Mouse (Mus musculus) gastrocnemius, adult 2 months (tissue): ENCODE measurements around the gene Mrpl27. TPM values are rescaled to one million over a fixed set of nuclear protein-coding genes. Genes with fewer than 3 reads are reported as not detected.
"Not testable (repeated sequence)": the region's sequence is repeated elsewhere in the genome, so short reads cannot be mapped to it uniquely, and the experiment has no call there.

Source experiments
- DNase-seq: peaks from one replicate; pipeline ENCODE4 v3.0.0; 2022
- H3K27ac ChIP-seq: fragments of 200-600 bp; 2 replicates; pipeline ENCODE4 v1.8.1; 2022; ENCODE audit warnings: mild to moderate bottlenecking
- H3K4me3 ChIP-seq: fragments of 200-600 bp; 2 replicates; pipeline ENCODE4 v1.8.1; 2022; ENCODE audit warnings: mild to moderate bottlenecking, moderate library complexity
- CTCF ChIP-seq: fragments of 200-600 bp; IDR thresholded peaks from 2 replicates; pipeline ENCODE4 v1.8.1; 2022; ENCODE audit warnings: antibody characterized with exemption, mild to moderate bottlenecking, moderate library complexity
- intact Hi-C: fragments of 180-260 bp; cut with DNase I; formaldehyde crosslinking; loops from one replicate; pipeline ENCODE4 v1.15.1; 2025
- total RNA-seq, 2 experiments: library from RNA; stranded (reverse); gene quantifications; 2 replicates each; pipeline ENCODE4 v1.2.3; 2021

Gene Mrpl27
- total RNA-seq, 2 experiments from 2014 or later = 50.4 to 59.8 TPM

- H3K4me3 ChIP-seq = peak within 1 kb of the TSS; percentile 96
- peak; percentile 95 for DNase-seq
- H3K27ac ChIP-seq = peak within 1 kb of the TSS; percentile 91
- intact Hi-C loops = no loop called here
- no peak for TF ChIP-seq CTCF
Measured at GRCm38 (mm10) chr11:94676754-94677606, 23.4 kb downstream of the Mrpl27 start, which contains the start of gene Xylt2. Gene Xylt2 (minus strand): TSS chr11:94677515.

DNA sequence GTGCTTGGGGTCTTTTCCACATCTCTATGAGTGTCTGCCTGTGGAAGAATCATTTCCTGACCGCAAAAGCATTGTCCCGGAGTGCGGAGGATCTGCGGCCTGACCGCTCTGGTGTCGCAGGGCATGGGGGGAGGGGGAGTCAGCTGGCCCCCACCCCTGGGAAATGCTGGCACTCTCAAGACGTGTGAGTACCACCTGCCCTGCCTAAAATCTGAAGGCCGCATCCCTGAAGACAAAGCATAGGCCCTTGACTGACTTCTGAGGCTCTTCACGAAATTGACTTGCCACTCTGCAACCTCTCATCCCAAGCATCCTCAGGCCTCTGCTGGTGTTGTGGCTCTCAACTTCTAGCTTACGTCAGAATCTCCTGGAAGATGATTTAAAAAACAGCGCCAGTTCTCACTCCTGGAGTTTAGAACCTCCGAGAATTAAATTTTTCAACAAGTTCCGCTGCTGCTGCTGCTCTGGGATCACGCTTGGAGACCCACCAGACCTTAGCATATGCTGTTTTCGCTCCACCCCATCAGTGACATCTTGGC lies 24.1 kb downstream of the Mrpl27 start:
- no peak for TF ChIP-seq CTCF
- Histone ChIP-seq H3K27ac (peak overlapping the region; percentile 91), H3K4me3 (peak overlapping the region; percentile 96)
- no peak for DNase-seq
- intact Hi-C loops = no loop called here

- TF ChIP-seq CTCF = peak; percentile 27; the same call in 1 of the 2 replicates
- intact Hi-C loops = no loop called here
Measured at GRCm38 (mm10) chr11:94680639-94681038, 27.1 kb downstream of the Mrpl27 start.

GRCm38 (mm10) chr11:94681640-94682039 lies 28.1 kb downstream of the Mrpl27 start:
- Histone ChIP-seq H3K4me3 (no peak overlapping the region), H3K27ac (no peak overlapping the region)
- no peak for TF ChIP-seq CTCF
- no peak for DNase-seq
- intact Hi-C loops = no loop called here

More at GRCm38 (mm10) chr11:94680639-94681038, 27.1 kb downstream of the Mrpl27 start:
- H3K4me3 ChIP-seq = no peak overlapping the region
- no peak overlapping the region for H3K27ac ChIP-seq
- DNase-seq = no peak

- no peak for TF ChIP-seq CTCF
- no peak for DNase-seq
- no peak overlapping the region for H3K27ac ChIP-seq
- H3K4me3 ChIP-seq = no peak overlapping the region
- intact Hi-C loops = no loop called here
Measured at GRCm38 (mm10) chr11:94682427-94682826, 28.9 kb downstream of the Mrpl27 start.

GRCm38 (mm10) chr11:94687178-94687577 lies 33.6 kb downstream of the Mrpl27 start:
- TF ChIP-seq CTCF = no peak
- no peak for DNase-seq
- intact Hi-C loops = no loop called here
- Histone ChIP-seq H3K4me3 (no peak overlapping the region), H3K27ac (no peak overlapping the region)

- intact Hi-C loops, H3K4me3 ChIP-seq, DNase-seq, H3K27ac ChIP-seq: not testable (repeated sequence)
Measured at GRCm38 (mm10) chr11:94692502-94692901, 38.9 kb downstream of the Mrpl27 start.

DNA sequence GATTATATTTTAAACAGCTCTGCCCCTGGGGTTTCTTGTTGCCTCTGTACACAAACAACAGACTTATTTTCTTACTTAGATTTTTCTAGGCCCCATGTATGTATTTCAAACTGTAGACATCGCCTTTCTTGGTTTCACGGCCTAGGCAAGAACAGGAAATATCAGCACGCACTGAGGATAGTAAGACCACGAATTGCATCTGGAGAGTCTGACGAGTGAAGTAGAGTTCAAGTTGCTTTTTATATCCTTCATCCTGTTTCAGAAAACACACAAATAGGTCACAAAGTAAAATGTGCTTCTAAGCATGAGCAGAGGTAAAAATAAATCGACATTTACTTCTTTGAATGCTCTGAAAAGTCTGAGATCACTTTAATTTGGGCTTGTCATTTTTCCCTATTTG lies 41.9 kb downstream of the Mrpl27 start:
- DNase-seq = no peak
- intact Hi-C loops = no loop called here
- H3K27ac ChIP-seq = no peak overlapping the region
- H3K4me3 ChIP-seq = no peak overlapping the region
- TF ChIP-seq CTCF = no peak

DNA sequence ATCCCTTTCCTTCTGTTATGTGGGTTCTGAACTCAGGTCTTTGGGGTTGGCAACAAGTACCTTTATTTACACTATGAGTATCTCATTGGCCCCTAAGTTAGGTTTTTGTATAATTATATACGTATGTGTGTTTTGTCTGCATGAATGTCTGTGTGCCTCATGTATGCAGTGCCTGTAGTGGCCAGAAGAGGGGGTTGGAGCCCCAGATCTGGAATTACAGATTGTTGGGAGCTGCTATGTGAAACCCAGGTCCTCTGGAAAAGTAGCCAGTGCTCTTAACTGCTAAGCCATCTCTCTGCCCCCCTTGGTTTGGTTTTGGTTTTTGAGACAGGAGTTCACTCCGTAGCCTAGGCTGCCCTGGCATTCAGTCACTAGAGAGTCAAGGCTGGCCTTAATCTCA lies 43.6 kb downstream of the Mrpl27 start:
- no peak for DNase-seq
- no peak for TF ChIP-seq CTCF
- intact Hi-C loops = no loop called here
- no peak overlapping the region for H3K4me3 ChIP-seq
- H3K27ac ChIP-seq = no peak overlapping the region

DNA sequence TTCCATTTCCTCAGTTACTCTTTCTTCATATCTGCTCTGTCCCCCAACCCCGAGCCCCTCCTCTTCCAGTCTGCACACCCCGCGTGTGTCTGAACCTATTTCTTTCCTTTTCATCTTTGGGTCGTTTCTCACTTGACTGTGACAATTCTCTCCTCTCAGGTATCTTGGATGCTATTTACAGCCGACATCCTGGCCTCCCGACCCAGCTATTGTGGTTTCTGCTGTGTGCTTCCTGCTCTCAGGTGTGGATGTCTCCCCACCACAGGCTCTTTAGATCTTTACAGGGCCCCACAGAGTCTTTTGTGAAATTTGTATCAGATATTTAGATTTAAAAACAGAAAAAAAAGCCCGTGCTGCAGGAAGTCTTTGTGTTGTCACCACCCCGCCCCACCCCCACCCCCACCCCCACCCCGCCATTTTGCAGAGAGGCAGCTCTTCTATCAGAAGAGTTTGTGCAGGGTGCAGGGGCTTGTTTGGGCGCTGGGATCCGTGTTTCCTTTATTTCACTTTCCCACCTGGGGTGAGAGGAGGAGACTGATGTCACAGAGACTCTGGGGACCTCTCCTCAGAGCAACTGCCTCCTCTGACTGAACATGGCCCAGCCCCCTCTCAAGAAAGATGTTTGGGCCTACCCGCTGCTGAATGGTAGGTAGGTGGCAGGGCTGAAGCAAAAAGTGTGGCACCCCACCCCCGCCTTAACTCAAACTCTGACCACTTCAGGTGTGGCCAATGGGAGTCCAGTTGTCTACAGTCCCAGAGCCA lies 44.3 kb downstream of the Mrpl27 start:
- intact Hi-C loops = no loop called here
- no peak for TF ChIP-seq CTCF
- no peak overlapping the region for H3K27ac ChIP-seq
- no peak overlapping the region for H3K4me3 ChIP-seq
- DNase-seq = no peak

DNA sequence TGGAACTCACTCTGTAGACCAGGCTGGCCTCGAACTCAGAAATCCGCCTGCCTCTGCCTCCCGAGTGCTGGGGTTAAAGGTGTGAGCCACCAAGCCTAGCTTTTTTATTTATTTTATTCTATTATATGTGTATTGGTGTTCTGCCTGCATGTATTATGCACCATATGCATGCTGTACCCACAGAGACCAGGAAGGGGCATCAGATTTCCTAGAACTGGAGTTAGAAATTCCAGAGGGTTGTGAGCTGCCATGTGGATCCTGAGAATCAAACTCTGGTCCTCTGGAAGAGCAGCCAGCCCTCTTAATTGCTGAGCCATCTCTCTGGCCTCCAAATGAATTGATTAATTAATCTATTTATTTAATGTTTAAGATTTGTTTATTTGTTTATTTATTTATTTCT lies 45.8 kb downstream of the Mrpl27 start:
- intact Hi-C loops = no loop called here
- Histone ChIP-seq H3K4me3 (no peak overlapping the region), H3K27ac (no peak overlapping the region)
- TF ChIP-seq CTCF = no peak
- DNase-seq = no peak

DNA sequence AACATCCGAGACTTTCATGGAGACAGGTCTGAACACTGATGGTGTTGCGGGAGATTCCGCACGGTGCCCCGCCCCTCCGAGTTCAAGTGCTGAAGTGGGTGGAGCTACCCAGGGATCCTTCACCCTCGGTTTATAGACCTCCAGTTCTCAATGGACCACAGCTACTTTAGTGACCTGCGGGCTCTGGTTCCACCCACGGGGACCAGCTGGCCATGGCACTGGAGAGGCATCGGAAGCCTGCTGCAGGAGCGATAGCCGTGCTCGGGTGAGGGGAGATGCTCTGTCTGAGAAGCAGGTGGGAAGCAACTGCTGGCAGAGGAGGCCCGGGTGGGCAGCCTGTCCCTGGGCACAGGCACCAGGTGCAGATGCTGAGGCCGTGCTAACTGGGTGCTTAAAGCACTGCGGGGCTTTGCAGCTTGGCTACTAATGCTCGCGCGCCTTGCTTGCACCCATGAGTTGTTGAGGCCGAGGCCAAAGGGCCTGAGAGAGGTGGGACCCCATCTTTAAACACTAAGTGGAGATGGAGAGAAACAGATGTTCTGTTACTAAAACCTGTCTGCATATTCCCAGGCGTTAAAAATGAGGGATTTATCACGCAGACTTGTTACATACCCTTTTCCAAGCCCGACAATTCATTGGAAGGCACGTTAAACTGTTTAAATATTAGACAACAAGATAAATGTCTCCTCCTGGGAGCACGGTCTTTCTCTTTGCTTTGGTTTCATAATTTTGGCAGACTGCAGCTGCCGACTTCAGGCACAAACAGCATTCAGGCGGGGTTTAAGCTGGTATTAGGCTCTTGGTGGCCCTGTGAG lies 48.0 kb downstream of the Mrpl27 start:
- no peak for DNase-seq
- intact Hi-C loops = no loop called here
- no peak for TF ChIP-seq CTCF
- Histone ChIP-seq H3K27ac (no peak overlapping the region), H3K4me3 (peak overlapping the region; percentile 20; the same call in 1 of the 2 replicates)
